Mouse (Mus musculus): ENCODE results near the gene Phyh.
"Not testable (repeated sequence)": the region's sequence is repeated elsewhere in the genome, so short reads cannot be mapped to it uniquely, and the experiment has no call there.

The Phyh gene

GRCm38 (mm10) chr2:4921019-4921418 lies 2.2 kb downstream of the Phyh start:
- DNase-seq: no peak

DNA sequence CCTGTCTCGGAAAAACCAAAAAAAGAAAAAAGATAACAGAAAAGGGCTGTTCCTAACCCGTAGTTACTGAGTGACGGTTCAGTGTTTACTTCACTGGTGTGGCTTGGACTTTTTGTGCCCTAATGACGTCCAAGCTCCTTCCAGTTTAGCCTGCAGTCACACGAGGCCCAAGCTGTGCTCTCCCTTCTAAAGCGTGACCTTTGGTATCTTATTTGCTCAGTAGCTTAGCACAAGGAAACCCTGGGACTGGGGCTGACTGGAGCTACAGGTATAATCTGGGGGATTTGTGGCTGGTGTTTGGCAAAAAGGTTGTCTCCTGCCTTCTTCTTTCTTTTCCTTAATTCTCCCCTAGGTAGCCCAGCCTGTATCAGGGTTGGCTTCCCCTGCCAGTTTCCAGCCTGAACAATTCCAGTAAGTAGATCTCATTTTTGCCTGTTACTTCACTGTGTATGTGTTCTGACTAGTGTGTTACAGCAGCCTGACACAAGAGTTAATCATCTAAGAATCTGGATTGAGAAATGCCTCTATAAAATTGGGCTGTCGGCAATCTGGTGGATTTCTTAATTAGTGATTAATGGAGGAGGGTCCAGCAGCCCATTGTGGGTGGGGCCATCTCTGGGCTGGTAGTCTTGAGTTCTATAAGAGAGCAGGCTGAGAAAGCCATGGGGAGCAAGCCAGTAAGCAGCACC lies 3.8 kb downstream of the Phyh start:
- no peak for DNase-seq

DNA sequence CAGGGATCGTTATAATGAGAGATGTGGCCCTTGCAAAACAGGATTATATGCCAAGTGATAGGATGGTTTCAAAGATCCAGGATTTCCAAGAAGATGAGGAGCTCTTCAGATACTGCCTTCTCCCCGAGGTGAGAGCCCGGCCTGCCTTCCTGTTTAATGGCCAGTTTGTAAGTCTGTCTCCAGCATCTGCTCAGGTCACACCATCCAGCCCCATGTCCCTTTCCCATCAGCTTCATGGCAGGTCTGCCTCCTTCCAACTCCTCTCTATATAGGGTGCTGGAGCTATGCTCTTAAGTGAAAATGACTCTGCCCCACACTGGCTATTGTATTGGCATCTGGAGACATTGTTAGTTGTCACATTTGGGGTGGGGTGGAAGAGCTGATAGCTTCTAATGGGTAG lies 8.6 kb downstream of the Phyh start:
- DNase-seq: no peak

GRCm38 (mm10) chr2:4929230-4929629 lies 10.4 kb downstream of the Phyh start:
- DNase-seq: no peak

DNA sequence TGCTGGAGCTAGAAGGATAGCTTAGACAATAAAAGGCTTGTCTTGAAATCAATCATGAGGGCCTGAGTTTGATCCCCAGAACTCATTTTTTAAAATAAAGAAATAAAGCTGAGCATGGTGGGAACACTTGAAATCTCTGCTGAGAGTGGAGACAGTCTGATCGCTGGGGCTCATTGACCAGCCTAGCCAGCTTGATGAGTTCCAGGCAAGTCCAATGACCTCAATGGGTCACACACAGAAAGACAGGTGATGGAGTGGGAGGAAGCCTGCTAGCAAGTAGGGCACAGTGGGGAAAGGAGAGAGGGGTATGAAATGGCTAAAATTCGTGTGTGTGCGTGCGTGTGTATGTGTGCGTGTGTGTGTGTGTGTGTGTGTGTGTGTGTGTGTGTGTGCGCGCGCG lies 15.7 kb downstream of the Phyh start:
- DNase-seq: no peak

- DNase-seq: no peak
Measured at GRCm38 (mm10) chr2:4937931-4938330, 19.1 kb downstream of the Phyh start.

- no peak for DNase-seq
Measured at GRCm38 (mm10) chr2:4940861-4941260, 22.0 kb downstream of the Phyh start.

GRCm38 (mm10) chr2:4949691-4950090 lies 30.9 kb downstream of the Phyh start:
- DNase-seq: not testable (repeated sequence)

- DNase-seq: no peak
Measured at GRCm38 (mm10) chr2:4950986-4951385, 32.2 kb downstream of the Phyh start.

DNA sequence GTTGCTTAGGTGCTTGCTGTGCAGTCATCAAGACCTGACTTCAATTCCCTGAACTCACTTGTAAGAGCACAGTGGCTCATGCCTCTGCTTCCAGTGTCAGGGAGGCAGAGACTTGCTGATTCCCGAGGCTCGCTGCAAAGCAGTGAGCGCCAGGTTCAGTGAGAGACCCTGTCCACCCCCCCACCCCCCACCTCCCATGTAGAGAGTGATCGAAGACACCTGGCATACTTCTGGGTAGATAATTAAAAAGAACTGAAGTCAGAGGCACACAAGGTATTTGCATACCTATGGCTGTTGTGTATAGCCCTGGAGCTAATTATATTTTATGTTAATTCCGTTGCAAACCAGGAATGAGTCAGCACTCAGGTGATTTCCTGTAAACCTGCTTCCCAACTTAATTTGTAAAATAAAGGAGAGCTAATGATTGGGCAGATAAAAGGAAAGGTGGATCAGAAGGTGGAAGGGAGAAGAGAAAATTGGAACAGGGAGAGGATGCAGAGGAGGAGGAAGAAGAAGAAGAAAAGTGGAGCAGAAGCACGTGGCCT lies 35.5 kb downstream of the Phyh start:
- no peak for DNase-seq

GRCm38 (mm10) chr2:4958039-4958438 lies 39.2 kb downstream of the Phyh start:
- DNase-seq: no peak

DNA sequence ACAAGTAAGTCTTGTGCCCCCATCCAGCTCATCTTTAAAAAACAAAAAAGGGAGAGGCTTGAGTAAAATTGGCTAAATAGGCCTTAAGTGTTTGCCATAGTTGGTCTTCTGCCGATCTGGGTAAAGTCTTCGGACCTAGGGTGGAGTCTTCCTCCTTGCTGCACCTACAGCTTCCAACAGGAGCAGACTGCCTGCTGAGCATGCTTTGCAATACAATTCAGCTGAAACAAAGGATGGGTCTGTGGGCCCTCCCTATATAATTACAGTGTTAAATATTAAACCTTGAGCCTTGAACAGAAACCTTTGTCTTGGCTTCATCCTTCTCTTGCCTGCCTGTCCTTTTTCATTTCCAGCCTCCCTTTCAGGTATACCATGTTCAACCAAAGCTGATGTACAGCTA lies 49.0 kb downstream of the Phyh start:
- no peak for DNase-seq

DNA sequence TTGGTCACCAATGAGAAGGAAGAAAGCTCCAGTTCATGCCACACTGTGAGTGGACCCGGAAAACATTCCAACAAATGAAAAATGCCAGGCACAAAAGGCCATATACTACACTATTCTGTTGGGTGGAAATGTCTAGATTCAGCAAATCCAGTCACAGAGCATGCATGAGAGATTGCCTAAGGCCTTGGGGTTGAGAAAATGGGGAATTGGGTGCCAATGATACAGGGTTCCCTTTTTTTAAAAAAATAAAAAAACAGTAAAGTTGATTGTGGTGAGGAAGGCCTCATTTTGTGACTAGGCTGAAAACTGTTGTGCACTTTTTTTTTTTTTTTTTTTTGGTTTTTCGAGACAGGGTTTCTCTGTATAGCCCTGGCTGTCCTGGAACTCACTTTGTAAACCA lies 50.3 kb downstream of the Phyh start:
- no peak for DNase-seq

GRCm38 (mm10) chr2:4975807-4976206 lies 57.0 kb downstream of the Phyh start, which contains the start of gene Ucma:
Gene Ucma, plus strand, starts transcription at chr2:4976122.
- no peak for DNase-seq

- peak; percentile 12 for DNase-seq
Measured at GRCm38 (mm10) chr2:4978091-4978490, 59.3 kb downstream of the Phyh start.

GRCm38 (mm10) chr2:4983987-4984386 lies 65.2 kb downstream of the Phyh start:
- no peak for DNase-seq

DNA sequence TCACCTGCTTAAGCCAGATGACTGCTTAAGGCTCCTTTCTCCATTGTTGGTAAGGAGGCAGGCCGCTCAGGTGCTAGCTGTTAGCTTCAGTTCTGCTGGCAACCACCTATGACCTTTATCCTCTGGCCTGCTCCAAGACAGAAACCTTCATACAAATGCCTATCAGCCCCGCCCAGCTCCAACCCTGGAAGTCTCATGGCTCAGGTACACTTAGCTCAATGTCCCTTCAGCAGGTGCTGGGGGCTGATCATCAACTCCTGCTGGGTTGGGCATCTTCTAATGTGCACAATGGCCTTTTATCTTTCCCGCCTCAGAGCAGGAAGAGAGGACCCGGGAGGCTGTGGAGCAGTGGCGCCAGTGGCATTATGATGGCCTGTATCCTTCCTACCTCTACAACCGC lies 66.2 kb downstream of the Phyh start:
- no peak for DNase-seq

GRCm38 (mm10) chr2:4986798-4987197 lies 68.0 kb downstream of the Phyh start:
- DNase-seq: no peak

DNA sequence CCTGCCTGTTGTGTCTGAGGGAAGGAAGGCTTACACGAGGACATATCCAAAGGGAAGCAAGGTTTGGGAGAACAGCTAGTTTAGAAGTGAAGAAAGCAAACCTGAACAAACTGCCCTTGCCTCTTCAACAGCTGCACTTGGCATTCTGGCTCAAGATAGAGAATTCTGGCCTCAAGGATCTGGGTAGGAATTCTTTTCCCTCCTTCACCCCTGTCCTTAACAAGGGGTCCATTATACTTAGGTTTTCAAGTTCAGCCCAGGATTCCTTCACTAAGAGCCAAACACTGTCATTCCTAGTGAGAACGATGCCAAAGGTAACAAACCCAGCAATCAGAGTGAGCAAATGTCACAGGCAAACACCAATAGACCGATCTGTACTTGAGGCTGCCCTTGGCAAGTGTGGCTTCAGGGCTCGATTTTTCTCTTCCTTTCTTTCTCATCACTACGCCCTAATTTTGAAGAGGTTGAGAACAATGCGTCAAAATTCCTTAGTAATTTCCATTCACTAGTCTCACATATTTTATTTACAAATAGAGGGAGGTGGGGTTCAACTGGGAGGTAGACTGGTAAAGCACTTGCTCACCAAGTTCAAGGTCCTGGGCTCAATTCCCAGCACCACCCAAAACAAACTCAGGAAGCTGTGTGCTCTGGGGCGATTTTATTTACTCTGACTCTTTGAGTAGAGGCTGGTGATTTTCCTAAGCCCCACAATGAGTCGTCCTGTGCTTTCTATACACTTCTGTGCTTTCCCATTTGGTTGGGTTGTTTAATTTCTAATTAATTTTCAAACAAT lies 68.8 kb downstream of the Phyh start:
- no peak for DNase-seq

Measured in retina, postnatal 1 day (tissue).